Mouse (Mus musculus) cerebellum, postnatal 10 days (tissue): ENCODE measurements around the gene Usp38.
"Not testable (repeated sequence)": the region's sequence is repeated elsewhere in the genome, so short reads cannot be mapped to it uniquely, and the experiment has no call there.

ENCODE experiments used
- DNase-seq, 2 experiments: peaks; one replicate each; pipeline ENCODE4 v3.0.0; 2021; ENCODE audit warnings: mixed read lengths in 2 of 2

The Usp38 gene

DNA sequence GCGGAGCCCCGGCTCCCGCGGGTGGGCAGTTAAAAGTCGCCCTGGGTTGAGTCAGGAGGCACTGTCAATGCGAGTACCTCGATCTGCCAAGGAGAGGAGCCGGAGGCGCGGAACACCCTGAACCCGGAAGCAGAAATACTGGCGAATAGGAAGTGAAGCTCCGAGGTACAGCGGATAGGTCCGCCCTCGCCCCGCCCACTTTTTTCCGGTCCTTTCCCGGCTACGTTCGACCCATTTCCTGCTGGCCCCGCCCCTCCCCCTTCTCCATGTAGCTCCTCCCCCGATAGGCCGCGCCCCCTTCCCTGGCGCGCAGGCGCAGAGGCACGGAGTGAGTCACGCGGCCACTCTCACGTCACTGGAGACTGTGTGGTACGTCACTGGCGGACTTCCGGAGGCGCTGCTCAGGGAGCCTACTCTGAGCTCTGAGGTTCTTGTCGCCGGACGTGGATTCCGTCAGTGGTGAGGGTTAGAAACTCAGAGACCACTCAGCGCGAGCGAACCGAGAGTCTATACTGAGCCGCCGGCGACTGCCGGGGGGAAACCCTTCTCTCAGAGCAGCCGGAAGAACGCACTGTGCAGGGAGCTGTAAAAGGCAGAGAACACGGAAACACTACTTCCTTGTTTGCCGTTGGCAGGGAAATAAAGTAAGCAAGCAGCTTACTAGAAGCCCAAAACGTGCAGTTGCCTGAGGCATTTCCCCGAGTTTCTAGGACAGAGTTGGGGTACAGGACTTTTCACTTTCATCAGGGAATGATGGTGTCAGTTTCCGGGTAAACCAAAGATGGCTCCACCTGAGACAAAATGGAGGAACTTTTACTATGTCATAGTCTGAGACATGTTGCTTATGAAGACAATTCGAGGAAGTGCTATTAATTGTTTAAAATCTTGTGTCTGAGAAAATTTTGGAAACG lies at the start of gene Usp38:
TSS of gene Usp38 (minus strand) at position 140 of the 911 bp plus-strand sequence.
- DNase-seq = peak; percentile 100

DNA sequence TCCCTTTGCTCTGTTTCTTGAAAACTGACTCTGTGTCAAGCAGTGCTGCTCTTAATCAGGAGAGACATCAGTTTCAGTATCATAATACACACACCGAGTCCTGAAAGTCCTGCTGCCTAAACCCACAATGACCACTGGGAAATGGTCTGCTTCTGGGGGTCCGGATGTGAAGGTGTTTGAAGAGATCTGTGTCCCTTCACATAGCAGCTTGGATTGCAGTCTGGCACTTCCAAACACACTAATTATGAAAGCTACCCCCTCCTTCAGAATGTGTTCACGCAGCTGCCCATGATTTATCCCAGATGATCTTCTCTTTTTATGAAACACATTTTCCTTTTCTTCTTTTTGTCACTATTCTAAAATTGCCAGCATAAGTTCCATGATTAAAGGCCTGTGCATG lies 47.8 kb upstream of the Usp38 start:
- no peak for DNase-seq

DNA sequence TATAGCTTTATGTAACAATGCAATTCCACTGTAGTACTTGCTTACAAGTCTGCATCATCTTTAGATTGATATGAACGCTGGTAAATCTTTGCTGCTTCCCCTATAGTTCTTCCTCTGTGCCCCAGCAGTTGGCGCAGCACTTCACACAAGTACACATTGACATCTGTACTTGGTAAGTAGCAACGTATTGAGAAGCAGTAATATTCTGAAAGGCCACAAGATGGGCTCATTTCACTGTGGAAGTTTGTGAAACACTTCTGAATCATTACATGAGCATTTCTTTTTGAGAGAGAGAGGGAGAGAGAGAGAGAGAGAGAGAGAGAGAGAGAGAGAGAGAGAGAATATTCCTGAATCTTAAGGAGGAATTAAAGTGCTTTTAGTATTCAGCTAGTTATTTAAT lies 47.2 kb upstream of the Usp38 start:
- peak; percentile 31 to 39 for DNase-seq

DNA sequence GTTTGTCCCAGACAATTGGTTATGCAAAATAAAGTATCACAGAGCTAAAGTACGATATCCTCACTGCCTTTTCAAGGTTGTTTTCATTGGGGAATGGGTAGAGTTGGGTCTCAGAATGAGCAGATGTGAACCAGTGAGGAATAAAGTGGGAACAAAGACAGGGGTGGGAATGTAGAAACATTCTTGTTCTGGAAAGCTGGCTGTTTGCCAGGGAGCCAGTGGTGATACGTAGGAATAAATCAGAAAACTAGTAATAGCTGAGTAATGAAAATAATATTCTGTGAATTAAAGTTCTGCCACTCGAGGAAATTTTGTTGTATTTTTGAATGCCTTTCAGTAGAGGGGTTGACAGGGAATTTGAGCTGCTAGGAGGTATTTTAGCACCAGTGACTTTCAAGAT lies 29.5 kb upstream of the Usp38 start:
- DNase-seq = peak; percentile 8 to 16

DNA sequence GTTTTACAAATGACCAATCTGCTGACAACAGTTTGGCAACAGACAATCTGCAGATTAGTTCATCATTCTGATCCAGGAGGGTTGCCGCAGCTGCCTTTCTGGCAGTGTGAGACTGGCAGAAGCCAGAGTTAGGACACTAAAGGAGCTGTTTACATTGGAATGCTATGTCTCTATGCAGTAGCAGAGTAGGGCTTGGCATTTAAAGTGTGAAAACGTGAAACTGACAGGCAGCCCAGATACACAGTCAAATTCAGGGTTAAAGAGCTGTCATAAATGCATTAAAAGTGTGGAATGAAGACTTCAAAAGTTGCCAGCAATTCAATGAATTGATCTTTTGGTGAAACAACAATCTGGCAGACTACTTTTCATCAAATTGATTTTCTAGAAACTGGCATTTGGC lies 13.3 kb upstream of the Usp38 start:
- peak; percentile 8 to 16 for DNase-seq

DNA sequence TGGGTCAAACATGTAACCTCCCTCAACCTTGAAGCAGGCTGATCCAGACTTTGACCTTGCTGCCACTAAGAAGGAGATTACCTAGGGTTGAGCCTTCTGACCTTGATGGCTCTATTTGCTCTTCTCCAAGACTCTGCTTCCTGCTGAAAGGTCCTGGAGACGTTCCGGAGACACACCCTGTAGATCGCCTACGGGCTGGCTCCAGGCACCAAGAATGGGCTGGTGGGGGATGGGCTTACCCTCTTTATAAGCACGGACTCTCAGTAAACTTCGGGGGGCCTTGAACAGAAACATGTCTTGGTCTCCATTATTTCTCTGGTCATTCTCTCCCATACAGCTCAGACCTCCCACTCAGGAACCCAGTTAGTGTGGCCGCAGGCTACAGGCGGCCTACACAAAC lies 2.8 kb upstream of the Usp38 start:
- not testable (repeated sequence) for DNase-seq

DNA sequence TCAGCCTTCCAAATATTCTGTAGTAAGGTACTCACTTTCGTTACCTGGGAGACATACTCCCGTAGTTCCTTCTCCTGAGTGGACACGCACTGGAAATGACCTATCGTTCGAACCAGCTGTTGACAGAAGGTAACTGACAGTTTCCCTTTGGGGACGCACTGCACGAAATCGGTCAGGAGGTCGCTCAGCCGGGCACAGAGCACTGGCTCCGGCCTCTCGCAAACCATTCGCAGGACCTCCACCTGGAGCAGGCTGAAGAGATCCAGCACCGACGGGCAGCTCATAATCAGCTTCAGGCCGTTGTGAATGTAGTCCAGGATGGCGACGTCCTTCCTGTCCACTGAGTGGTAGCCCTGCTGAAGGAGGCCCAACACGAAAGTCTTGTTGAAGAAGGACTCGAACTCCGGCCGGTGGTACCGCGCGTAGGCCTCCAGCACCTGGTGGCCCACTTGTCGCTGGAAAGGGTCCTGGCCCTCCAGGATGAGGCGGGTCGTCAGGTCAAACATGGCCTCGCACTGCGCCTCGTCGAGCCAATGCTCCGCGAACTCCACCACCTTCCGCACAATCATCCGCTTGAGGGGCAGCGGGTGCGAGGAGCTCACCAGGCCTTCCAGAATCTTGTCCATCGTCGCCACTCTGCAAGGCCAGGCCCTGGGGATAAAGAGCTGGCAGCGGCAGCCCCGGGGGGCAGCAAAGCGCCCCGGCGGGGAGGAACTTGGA lies 757 bp downstream of the Usp38 start:
- DNase-seq = no peak

DNA sequence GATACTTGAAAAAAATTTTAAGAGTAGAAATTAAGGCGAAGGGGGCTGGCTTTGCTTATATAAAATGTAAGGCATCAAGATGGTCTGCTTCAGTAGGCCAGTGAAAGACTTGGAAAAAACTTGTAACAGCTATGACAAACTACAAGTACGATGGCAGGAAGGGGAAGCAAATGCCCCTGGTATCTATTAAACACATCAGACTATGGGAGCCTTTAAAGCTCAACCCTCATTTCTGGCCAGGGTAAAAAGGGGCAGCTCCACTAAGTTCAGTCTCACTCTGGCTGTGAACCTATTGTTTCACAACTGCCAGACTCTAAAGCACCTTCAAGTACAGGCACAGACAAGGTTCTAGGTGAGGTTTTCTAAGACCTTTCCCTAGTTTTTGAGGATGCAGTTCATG lies 2.0 kb downstream of the Usp38 start:
- DNase-seq = no peak

DNA sequence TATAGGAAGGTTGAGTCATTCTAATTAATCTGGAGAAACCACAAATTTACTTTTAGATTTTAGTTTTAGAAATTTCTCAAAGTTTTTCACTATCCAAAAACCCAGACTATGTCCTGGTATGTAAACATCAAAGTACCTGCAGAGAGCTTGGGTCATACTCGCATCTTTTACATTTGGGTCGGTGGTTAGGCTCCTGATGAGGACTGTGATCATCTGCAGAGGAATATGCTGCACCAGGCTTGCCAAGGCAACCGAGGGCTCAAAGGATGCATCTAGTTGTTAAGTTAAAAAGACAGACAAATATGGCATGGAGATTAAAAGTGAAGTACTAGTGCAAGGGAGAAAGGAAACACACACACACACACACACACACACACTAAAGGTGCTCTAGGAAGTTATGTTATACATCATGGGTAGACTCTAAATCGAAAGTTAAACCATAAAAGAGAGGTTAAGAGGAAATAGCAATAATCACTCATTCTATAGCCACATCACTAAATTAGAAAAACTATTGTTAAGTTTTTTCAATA lies 2.6 kb downstream of the Usp38 start:
- no peak for DNase-seq

DNA sequence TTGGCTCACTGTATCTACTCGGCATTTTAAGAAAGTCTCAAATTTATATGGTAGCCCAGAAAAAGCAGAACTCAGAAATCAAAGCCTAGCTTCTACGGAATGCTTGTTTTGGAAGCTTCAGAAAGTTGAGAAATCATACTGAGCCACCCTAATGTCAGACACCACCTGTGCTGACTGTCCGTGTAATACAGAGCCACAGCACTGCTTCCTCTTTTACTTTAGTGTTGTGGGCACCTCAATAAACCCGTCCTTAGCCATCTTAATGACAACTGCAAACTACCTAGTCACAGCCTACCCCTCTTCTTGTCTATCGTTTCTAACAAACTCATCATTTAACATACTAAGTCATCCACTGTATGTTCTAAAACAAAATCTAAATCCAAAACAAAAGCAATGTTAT lies 4.3 kb downstream of the Usp38 start:
- DNase-seq = no peak

DNA sequence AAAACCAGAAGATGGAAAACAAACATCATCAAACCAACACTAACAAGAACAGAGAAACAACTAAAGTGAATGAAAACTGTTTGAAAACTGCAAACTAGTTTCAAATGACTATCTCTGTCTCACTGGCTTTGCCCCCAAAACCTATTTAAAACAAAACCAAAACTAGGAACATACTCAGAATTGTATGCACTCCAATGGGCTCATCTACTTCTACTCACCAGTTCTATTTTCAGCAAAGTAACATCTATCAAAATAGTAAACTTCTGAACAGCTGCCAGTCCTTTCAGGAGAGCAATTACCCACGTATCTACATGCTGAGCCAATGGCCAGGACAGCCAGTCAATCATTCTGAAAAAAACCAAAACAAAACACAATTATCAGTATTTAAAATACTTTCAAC lies 9.6 kb downstream of the Usp38 start:
- no peak for DNase-seq

DNA sequence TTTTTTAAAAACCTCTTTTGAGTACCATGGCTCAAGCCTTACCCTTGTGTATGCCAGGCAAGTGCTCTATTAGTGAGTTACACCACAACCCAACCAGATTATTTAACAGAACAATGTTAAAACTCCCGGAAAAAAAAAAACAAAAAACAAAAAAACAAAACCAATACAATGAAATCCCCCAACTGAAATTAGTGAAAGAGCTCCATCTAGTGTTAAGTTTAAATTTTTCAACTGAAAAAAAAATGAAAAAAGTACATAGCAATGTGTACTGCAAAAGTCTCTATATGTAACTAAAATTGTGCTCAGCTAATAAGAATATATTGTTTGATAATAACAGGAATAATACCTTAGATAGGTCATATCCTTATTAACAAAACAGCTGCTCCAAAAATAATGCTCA lies 18.1 kb downstream of the Usp38 start:
- DNase-seq = no peak

DNA sequence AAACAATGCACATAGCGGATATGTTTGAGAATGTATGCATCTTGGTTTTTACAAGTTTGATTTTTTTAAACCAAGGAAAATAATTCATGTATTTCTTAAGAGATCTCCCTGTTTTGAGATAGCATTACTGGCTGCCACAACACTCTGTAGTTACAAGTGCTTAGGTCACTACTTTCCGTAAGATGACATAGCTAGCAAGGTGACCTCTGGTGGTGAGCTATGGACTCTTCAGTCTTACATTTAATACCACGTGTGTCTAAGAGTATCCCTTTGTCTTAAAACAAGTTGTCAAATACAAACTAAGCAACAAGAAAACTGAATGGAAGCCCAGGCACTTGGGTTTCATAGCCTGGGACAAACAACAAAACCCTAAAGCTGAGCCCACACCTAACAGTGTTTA lies 22.8 kb downstream of the Usp38 start:
- DNase-seq = peak; percentile 65 to 75

DNA sequence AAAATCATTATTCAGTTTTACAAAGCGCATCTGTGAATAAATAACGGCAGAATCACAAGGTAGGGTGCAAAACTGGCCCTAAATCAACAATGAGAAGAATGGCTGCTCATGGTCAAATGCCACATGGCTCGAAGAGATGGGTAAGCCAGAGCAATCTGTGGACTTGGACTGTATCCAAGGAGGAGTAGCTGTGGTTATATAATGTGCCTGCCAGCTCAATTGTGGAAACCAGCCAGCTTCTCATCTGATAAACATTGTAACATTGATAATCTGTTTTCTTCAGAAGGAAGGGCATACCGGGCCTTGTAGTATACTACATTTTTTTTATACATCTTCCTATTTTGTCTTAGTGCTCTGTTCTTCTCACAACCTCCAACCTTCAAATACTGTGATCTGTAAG lies 31.9 kb downstream of the Usp38 start:
- peak; percentile 93 to 96 for DNase-seq

DNA sequence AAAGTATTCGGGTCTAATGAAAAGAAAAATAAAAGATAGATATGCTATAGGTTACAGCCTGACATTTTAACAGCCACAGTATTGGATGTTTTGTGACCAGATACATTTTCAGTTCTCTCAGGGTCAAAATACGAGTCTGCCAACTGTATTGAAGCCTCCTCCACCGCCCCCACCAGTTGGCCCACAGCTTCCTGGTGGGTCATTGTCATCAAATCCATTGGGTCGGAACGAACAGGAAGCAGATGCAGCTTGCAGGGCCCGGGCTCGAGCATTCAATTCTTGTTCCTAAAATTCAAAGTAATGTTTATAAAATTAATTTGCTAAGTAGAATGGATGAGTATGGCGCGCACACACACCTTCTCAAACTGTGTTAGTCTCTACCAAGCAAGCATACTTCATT lies 33.0 kb downstream of the Usp38 start:
- DNase-seq = peak; percentile 35 to 52

DNA sequence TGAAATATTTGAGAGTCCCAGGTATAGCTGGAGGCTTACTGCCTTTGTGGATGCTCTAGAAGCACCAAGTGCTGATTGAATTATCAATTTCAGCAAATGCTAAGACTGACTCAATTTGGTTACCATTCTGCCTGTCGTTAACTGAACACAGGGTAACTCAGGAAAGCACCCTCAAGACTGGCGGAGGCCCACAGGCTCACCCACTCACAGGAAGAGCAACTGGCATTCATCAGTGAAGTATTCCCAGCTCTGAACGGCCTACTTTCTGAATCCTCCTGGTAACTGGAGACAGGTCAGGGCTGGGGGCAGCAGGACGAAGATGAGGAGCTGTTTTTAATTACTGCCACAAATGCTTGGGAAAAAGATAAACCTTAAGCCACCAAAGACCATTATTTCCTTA lies 34.7 kb downstream of the Usp38 start:
- DNase-seq = no peak

DNA sequence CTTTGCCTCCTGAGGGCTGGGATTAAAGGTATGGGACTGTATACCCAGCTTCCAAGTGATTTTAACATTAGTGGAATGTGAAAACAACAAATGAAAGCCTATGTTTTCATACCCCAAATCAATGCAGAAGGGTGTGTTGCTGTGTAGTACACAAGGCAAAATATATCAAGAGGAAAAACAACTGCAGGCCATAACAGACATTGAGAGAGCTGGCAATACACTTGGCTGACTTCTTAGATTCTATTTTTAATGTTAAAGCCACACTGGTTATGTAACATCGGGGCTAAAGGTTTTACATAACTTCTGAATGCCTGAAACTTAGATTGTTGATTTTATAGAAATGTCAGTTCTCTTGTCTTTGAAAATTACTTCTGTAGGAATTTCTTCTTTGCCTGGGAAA lies 37.5 kb downstream of the Usp38 start:
- DNase-seq = no peak

DNA sequence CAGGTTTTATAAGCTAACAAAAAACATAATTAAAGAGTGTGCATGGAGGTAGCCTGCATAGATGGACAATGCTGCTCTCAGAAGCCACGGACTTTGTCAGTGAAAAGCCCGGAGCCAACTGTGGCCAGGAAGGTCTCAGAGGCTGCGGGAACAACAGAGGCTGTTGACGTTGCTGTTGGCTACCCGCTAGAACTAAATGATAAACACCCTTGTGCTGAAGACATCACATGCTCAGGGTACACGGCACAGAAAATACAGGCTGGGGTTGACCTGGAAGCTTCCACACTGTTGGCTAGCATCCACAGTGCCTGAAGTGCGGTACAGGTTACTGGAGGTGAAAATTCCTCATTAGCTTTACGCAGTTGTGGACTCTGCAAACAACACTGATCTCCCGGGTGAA lies 43.6 kb downstream of the Usp38 start:
- no peak for DNase-seq

DNA sequence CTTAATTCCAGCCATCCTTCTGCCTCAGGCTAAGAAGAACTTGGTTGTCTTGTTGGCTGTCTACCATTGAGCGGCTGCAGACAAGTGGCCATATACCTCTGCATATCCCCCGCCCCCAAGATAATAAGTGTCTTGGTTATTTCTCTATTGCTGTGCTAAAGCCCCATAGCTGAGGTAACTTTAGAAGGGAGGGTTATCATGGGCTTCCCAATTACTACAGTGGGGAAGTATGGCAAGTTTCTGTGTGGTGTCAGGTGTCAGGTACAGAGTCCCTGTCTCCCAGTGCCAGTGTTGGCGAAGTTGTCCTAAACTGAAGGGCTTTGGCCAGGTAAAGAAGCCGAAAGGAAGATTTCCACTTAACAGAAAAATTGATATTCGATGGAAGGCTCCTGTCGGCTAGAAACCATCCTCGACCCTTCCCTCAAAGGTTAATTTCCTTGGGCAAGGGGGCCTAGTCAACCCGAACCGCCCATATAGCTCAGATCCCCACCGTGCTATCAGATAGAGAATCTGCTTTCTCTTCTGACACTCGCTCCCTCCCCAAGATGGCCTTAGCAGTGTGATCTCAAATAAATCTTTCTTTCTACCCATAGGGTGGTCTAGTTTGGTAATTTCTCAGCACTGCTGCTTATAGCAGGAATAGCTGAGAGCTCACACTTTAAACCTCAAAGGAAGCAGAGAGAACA lies 44.6 kb downstream of the Usp38 start:
- no peak for DNase-seq

DNA sequence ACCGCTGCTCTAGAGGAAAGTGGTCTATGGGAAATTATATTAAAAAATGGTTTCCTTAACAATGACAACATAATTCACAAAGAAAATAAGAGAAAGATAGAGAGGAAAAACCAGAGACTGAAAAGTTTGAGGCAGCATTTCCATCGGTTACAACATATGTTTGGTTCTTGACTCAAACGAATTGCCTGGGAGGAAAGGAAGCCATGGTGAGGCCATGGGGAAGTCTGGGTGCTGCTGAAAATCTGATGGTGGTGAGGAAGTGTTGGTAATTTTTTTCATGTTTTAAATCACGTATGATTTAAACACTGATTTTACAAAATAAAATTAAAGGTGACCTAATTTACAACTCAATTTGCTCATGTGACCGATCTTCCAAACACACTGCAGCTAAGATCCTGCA lies 45.3 kb downstream of the Usp38 start:
- no peak for DNase-seq

DNA sequence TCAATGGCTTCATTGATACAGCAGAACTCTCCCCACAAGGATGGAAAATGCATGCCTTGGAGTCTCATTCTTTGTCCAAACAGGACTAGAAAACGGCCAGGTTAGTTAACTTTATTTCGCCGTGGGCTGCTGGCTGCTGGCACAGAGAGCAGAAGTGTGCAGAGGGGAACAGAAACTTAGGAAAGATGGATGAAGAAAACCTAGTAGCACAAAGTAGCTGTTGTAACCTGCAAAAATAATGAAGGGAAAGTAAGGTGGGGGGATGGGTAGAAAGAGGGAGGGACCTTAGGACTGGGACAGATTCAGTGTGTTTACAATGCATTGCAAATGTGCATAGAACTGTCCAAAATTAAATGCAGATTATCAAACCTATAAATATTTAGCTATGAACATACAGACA lies 51.6 kb downstream of the Usp38 start:
- no peak for DNase-seq

DNA sequence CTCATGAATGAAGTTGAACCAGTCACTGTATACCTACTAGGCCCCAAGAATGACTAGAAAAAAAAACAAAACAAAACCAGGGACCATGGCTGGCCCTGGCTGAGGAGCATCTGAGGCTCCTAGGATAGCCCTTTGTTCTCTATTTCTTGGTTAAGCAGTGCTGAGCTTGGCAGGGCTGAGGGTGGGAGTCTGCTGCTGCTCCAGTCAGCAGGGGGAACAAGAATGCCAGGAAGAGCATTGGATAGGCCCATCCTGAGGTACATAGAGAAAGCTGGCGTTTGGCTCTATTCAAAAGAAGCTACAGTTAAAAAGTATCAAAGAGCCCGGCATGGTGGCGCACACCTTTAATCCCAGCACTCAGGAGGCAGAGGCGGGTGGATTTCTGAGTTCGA lies 52.1 kb downstream of the Usp38 start:
- peak; percentile 45 to 61 for DNase-seq

DNA sequence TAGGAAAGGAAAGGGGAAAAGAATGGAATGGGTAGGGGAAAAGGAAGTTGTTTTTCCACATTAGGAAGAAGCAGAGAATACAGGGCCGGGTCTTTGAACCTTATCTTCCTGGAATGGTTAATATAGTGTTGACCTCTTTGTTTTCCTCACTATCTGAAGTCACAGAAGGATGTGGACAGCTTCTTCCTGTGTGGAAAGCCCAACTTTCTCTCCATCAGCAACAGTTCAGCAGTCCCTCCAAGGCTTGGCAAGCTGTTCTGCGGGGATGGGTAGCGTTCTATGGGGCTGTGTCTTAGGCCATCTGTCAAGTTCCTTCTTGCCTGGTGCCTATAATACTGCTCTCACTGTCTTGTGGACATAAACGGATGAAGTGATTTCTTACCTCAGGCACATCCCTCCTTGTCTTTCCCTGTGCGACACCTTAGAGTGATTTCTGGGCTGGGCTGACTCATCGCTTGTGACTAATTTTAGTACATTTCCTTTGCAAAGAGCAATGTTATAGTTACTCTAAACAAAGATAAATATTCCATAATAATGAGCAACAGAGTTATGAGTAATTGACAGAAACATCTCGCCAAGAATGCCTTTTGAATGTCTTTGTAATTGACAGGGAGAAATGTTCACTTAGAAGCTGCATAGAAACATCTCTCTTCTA lies 52.7 kb downstream of the Usp38 start:
- DNase-seq = peak; percentile 64 to 77
